Mouse (Mus musculus): Measurements from ENCODE around the gene Olfr78. TPM values are rescaled to one million over a fixed set of nuclear protein-coding genes. Genes with fewer than 3 reads are reported as not detected.
A peak's percentile ranks its signal among the peaks of the same experiment; 100 is the strongest.

The Olfr78 gene
- total RNA-seq (2015; ENCODE audit: low replicate concordance) (not detected in 2 replicates), total RNA-seq (2017; ENCODE audit: low replicate concordance) (not detected in 2 replicates)

DNA sequence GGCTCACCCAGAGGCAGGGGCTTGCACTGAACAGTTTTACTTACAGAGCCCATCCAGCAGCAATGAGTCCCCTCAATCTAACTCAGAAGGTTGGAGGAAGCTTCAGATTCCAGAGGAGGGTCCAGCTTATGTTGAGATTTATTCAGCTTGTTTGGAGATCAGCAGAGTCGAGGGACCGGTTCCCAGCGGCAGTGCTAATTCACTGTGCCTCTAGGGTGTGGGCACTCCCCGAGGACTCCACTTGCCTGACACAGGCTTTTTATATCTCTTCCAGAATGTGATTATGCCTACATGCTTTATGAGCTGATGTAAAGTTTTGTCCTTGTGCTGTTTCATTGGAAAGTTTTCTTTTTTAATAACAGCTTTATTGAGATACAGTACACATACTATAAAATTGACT is at the start of gene Olfr78, which contains the start of gene Olfr560:
Gene Olfr78 (minus strand): TSS at position 206 of the 400 bp plus-strand sequence.
Gene Olfr560 (minus strand): TSS at position 101 of the 400 bp plus-strand sequence.
- no peak for ATAC-seq (replicated peaks; ENCODE audit: low FRiP score, poor library complexity, severe bottlenecking)

DNA sequence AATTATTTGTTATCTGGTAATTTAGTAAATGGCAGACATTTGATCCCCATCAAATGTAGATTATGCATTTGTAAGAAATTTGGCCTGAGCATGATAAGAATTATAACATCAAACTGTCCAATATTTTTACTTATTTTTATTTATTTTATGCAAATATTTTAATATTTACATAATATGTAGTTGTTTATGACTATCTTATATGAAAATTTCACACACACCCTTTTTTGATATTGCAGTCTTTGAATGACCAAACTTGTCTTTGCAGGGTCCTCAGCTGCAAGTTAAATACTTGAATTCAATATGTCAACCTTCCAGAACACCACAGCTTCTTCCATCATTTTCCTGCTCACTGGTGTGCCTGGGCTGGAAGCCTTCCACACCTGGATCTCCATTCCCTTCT is 43.9 kb upstream of the Olfr78 start, which contains the start of gene Olfr564:
Gene Olfr564 (plus strand): TSS at position 301 of the 400 bp plus-strand sequence.
- ATAC-seq (replicated peaks; ENCODE audit: low FRiP score, poor library complexity, severe bottlenecking) = no peak

DNA sequence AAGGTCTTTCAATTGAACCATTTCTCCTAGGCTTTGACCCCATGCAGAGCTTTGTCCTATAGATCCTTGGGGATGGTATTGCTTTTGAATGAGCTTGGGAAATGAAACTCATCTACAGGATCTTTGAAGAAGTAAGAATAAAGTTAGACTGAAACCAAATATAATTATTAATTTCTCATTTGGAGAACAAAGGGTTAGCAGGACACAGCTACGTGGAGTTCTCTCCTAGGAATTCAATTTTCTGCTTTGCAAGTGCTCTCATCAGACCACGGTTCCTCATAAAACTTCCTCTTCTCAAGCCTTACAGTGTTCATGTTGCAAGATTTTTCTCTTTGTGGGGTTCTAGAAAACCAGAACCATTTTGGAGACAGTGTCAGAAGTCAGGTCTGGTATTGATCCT is 11.7 kb upstream of the Olfr78 start, which contains the start of gene Olfr561:
Gene Olfr561 (plus strand): TSS at position 301 of the 400 bp plus-strand sequence.
- no peak for ATAC-seq (replicated peaks; ENCODE audit: low FRiP score, poor library complexity, severe bottlenecking)

DNA sequence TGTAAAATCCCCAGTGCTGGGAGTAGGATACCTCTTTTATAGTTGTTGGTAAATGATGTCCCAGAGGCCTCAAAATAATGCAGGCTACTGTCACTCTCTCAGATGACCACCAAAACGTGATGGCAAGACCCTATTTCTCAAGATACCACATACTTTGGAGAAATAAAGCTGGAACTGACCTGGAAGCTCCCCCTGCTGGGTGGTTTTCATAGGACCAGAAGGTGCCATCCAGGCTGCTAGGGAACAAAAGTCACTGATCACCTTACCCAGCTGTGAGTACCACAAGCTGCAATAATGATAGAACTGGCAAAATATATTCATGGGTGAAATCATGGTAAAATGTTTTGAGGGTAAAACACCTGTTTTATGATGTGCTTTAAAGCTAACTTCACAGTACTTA is 7.2 kb downstream of the Olfr78 start:
- no peak for ATAC-seq (replicated peaks; ENCODE audit: low FRiP score, poor library complexity, severe bottlenecking)

DNA sequence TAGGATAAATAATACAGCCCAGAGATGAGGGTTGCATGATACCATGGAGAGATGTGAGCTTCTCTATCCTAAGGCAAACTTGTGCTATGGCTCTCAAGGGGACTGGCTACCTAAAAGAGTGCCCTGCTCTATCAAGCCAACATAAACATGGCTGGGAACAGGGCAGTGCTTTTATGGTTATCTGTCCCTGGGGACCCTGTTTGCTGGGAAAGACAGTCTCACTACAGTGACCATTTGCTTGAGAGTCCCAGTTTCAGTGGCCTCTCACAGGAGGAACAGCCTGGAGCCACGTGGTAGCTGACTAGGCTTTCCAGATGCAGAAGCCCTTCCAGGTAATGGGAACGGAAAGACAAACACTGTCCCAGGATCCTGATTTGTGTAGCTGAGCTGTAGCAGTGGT is 21.6 kb downstream of the Olfr78 start:
- no peak for ATAC-seq (replicated peaks; ENCODE audit: low FRiP score, poor library complexity, severe bottlenecking)

DNA sequence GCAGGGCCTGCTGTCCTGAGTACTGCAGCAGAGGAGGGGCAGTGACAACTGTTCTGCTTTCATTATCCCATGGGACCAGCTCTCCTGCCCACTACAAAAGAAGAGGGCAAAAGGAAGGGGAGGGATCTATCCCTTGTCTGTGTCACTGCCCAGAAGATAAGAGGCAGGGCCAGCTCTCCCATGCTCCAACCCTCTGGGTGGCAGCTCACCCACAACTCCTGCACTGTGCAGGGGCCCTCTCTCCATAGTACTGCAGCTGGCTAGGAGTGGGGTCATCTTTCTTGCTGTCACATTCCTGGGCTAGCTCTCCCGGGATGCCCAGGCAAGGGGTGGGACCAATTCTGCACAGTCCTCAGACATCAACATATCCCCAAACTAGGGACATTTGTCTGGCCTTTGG is 25.5 kb downstream of the Olfr78 start:
- no peak for ATAC-seq (replicated peaks; ENCODE audit: low FRiP score, poor library complexity, severe bottlenecking)

DNA sequence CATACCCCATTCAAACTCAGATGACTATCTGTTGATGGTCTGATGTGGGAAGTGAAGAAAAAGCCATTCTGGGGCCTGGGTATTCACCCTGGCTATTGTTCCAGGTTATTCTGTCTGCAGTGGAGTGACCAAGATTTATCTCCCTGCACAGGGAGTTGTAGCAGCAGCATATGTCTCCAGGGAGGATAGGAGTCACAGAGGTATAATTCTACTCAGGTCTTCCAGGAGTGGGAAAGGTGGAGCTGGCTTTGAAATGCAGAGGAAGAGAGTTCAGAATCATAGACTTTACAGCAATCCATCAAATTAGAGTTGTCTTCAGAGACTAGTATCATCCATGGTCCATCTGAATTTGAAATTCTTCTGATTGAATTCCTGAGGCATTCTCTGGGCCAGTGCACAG is 31.9 kb downstream of the Olfr78 start, which contains the start of gene Olfr559:
Gene Olfr559 (minus strand): TSS at position 101 of the 400 bp plus-strand sequence.
- ATAC-seq (replicated peaks; ENCODE audit: low FRiP score, poor library complexity, severe bottlenecking) = no peak

DNA sequence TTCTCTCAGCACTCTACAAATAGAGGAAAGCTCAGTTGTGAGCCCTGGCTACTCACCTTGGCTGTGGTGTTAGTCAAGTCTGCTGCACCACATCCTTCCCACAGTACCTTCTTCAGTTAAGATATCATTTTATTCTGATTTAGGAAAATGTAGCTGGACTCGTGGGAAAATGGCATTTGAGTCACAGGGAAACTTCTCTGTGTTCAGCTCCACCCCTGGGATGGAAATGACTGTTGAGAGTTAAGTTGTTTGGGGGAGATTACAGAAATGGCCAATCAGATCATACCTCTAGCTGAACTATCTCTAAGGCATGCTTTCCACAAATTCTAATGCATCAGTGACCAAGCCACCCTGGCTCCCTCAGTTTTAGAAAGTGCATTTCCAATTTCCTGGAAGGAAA is 40.3 kb downstream of the Olfr78 start, which contains the start of gene Olfr33:
Gene Olfr33 (minus strand): TSS at position 101 of the 400 bp plus-strand sequence.
- no peak for ATAC-seq (replicated peaks; ENCODE audit: low FRiP score, poor library complexity, severe bottlenecking)

DNA sequence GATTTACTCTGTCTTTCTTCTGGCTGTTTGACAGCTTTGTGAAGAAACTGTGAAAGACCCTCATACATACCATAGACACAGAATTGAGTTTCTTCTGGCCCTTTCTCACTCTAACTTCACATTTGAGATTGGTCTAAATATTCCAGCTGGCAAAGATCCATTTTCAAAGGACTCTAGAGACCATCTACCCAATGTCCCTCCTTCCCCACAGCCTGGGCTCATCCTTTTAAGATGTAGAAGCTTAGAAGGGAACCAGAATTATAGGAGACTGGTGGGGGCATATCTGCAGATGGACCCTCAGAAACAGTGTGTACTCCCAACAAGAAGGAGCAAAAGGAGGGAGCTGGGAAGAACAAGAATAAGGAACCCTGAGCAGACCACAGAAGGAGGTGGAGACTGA is 57.4 kb downstream of the Olfr78 start, which contains the start of gene Olfr558:
Gene Olfr558 (plus strand): TSS at position 301 of the 400 bp plus-strand sequence.
- ATAC-seq (replicated peaks; ENCODE audit: low FRiP score, poor library complexity, severe bottlenecking) = no peak

DNA sequence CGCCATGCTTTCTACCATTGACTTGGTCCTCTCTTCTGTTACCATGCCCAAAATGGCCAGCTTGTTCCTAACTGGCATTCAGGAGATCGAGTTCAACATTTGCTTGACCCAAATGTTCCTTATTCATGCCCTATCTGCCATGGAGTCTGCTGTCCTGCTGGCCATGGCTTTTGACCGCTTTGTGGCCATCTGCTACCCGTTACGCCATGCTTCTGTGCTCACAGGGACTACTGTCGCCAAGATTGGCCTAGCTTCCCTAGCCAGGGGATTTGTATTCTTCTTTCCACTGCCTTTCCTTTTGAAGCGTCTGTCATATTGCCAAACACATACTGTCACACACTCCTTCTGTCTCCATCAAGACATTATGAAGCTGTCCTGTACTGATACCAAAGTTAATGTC is 60.8 kb downstream of the Olfr78 start:
- ATAC-seq (replicated peaks; ENCODE audit: low FRiP score, poor library complexity, severe bottlenecking) = no peak

DNA sequence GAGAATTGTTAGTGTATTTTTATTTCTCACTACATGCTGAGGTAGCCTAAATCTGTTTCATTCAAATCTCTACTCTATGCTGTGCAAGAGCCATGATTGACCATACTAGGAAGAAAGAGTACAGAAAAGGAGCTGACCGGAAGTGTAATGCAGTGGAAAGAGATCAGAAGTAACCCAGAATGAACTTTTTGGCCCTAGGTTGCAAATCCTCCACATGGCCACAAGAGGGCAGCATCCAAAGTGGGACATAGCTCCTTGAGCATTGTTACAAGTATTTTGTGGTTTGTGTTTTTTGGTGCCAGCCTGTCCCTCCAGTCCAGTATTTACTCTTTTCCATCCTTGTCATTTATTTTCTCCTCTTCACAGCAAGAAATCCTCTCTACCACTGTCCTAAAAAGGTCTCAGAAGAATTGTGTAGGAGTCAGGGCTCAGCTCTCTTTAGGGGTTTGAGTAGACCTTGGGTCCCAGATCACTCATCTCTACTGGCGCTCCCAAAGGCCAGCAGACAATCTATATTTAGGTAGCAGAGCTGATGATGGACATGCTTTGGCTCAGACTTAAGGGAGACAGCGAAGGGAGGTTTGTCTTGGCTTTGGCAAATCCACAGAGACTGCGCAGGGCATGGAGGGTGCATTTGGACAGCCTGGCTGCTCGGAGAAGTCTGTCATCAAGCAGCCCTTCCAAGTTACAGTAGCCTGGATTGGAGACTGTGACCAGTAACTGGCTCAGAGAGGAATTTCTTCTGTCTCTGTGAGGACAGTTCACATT is 63.7 kb downstream of the Olfr78 start, which contains the start of gene Olfr557:
Gene Olfr557 (plus strand): TSS at position 553 of the 768 bp plus-strand sequence.
- ATAC-seq (replicated peaks; ENCODE audit: low FRiP score, poor library complexity, severe bottlenecking) = 0 out of 2 replicates have a peak, but pooled peaks have one; percentile 74

Other genes with a start within 250 kb of the Olfr78 start
Only the 30 nearest of the 31 such genes appear.
- not detected in 2 replicates for gene Olfr547, start 224.7 kb downstream of the Olfr78 start, total RNA-seq (2015; ENCODE audit: low replicate concordance)
- gene Olfr547, start 224.7 kb downstream of the Olfr78 start, total RNA-seq (2017; ENCODE audit: low replicate concordance) = not detected in 2 replicates
- gene Olfr548-ps1, start 218.6 kb downstream of the Olfr78 start, total RNA-seq (2015; ENCODE audit: low replicate concordance) = not detected in 2 replicates
- gene Olfr548-ps1, start 218.6 kb downstream of the Olfr78 start, total RNA-seq (2017; ENCODE audit: low replicate concordance) = not detected in 2 replicates
- gene Olfr549, start 209.6 kb downstream of the Olfr78 start, total RNA-seq (2015; ENCODE audit: low replicate concordance) = not detected in 2 replicates
- gene Olfr549, start 209.6 kb downstream of the Olfr78 start, total RNA-seq (2017; ENCODE audit: low replicate concordance) = not detected in 2 replicates
- 6.9 and 25.9 TPM in 2 replicates for gene Trim21, start 194.0 kb downstream of the Olfr78 start, total RNA-seq (2015; ENCODE audit: low replicate concordance)
- gene Trim21, start 194.0 kb downstream of the Olfr78 start, total RNA-seq (2017; ENCODE audit: low replicate concordance) = 37.5 and 50.2 TPM in 2 replicates
- gene Olfr550, start 188.0 kb downstream of the Olfr78 start, total RNA-seq (2015; ENCODE audit: low replicate concordance) = not detected in 2 replicates
- gene Olfr550, start 188.0 kb downstream of the Olfr78 start, total RNA-seq (2017; ENCODE audit: low replicate concordance) = not detected in 2 replicates
- not detected in 2 replicates for gene Olfr551, start 167.6 kb downstream of the Olfr78 start, total RNA-seq (2015; ENCODE audit: low replicate concordance)
- gene Olfr551, start 167.6 kb downstream of the Olfr78 start, total RNA-seq (2017; ENCODE audit: low replicate concordance) = not detected in 2 replicates
- not detected in 2 replicates for gene Olfr552, start 161.7 kb downstream of the Olfr78 start, total RNA-seq (2015; ENCODE audit: low replicate concordance)
- not detected in 2 replicates for gene Olfr552, start 161.7 kb downstream of the Olfr78 start, total RNA-seq (2017; ENCODE audit: low replicate concordance)
- not detected in 2 replicates for gene Olfr553, start 141.3 kb downstream of the Olfr78 start, total RNA-seq (2015; ENCODE audit: low replicate concordance)
- gene Olfr553, start 141.3 kb downstream of the Olfr78 start, total RNA-seq (2017; ENCODE audit: low replicate concordance) = not detected in 2 replicates
- not detected in 2 replicates for gene Olfr554, start 121.0 kb downstream of the Olfr78 start, total RNA-seq (2015; ENCODE audit: low replicate concordance)
- gene Olfr554, start 121.0 kb downstream of the Olfr78 start, total RNA-seq (2017; ENCODE audit: low replicate concordance) = not detected in 2 replicates
- not detected in 2 replicates for gene Olfr555, start 100.6 kb downstream of the Olfr78 start, total RNA-seq (2015; ENCODE audit: low replicate concordance)
- gene Olfr555, start 100.6 kb downstream of the Olfr78 start, total RNA-seq (2017; ENCODE audit: low replicate concordance) = not detected in 2 replicates
- not detected in 2 replicates for gene Olfr556, start 94.6 kb downstream of the Olfr78 start, total RNA-seq (2015; ENCODE audit: low replicate concordance)
- not detected in 2 replicates for gene Olfr556, start 94.6 kb downstream of the Olfr78 start, total RNA-seq (2017; ENCODE audit: low replicate concordance)
- gene Trim68, start 72.1 kb downstream of the Olfr78 start, total RNA-seq (2015; ENCODE audit: low replicate concordance) = not detected in 2 replicates
- 0.51 TPM in 1 of 2 replicates, not detected in the other for gene Trim68, start 72.1 kb downstream of the Olfr78 start, total RNA-seq (2017; ENCODE audit: low replicate concordance)
- not detected in 2 replicates for gene Olfr557, start 63.6 kb downstream of the Olfr78 start, total RNA-seq (2015; ENCODE audit: low replicate concordance)
- gene Olfr557, start 63.6 kb downstream of the Olfr78 start, total RNA-seq (2017; ENCODE audit: low replicate concordance) = not detected in 2 replicates
- not detected in 2 replicates for gene Olfr558, start 57.3 kb downstream of the Olfr78 start, total RNA-seq (2015; ENCODE audit: low replicate concordance)
- gene Olfr558, start 57.3 kb downstream of the Olfr78 start, total RNA-seq (2017; ENCODE audit: low replicate concordance) = not detected in 2 replicates
- gene Olfr33, start 40.4 kb downstream of the Olfr78 start, total RNA-seq (2015; ENCODE audit: low replicate concordance) = not detected in 2 replicates
- not detected in 2 replicates for gene Olfr33, start 40.4 kb downstream of the Olfr78 start, total RNA-seq (2017; ENCODE audit: low replicate concordance)
- not detected in 2 replicates for gene Olfr559, start 32.0 kb downstream of the Olfr78 start, total RNA-seq (2015; ENCODE audit: low replicate concordance)
- not detected in 2 replicates for gene Olfr559, start 32.0 kb downstream of the Olfr78 start, total RNA-seq (2017; ENCODE audit: low replicate concordance)
- gene Olfr560, start 105 bp downstream of the Olfr78 start, total RNA-seq (2015; ENCODE audit: low replicate concordance) = not detected in 2 replicates
- not detected in 2 replicates for gene Olfr560, start 105 bp downstream of the Olfr78 start, total RNA-seq (2017; ENCODE audit: low replicate concordance)
- gene Olfr561, start 11.8 kb upstream of the Olfr78 start, total RNA-seq (2015; ENCODE audit: low replicate concordance) = not detected in 2 replicates
- gene Olfr561, start 11.8 kb upstream of the Olfr78 start, total RNA-seq (2017; ENCODE audit: low replicate concordance) = not detected in 2 replicates
- gene Olfr564, start 44.0 kb upstream of the Olfr78 start, total RNA-seq (2015; ENCODE audit: low replicate concordance) = not detected in 2 replicates
- not detected in 2 replicates for gene Olfr564, start 44.0 kb upstream of the Olfr78 start, total RNA-seq (2017; ENCODE audit: low replicate concordance)
- gene Olfr566, start 99.3 kb upstream of the Olfr78 start, total RNA-seq (2015; ENCODE audit: low replicate concordance) = not detected in 2 replicates
- gene Olfr566, start 99.3 kb upstream of the Olfr78 start, total RNA-seq (2017; ENCODE audit: low replicate concordance) = 0.77 TPM in 1 of 2 replicates, not detected in the other
- not detected in 2 replicates for gene Olfr568, start 117.7 kb upstream of the Olfr78 start, total RNA-seq (2015; ENCODE audit: low replicate concordance)
- not detected in 2 replicates for gene Olfr568, start 117.7 kb upstream of the Olfr78 start, total RNA-seq (2017; ENCODE audit: low replicate concordance)
- not detected in 2 replicates for gene Olfr569, start 131.4 kb upstream of the Olfr78 start, total RNA-seq (2015; ENCODE audit: low replicate concordance)
- not detected in 2 replicates for gene Olfr569, start 131.4 kb upstream of the Olfr78 start, total RNA-seq (2017; ENCODE audit: low replicate concordance)
- not detected in 2 replicates for gene Olfr570, start 135.1 kb upstream of the Olfr78 start, total RNA-seq (2015; ENCODE audit: low replicate concordance)
- gene Olfr570, start 135.1 kb upstream of the Olfr78 start, total RNA-seq (2017; ENCODE audit: low replicate concordance) = not detected in 2 replicates
- not detected in 2 replicates for gene Olfr571, start 158.1 kb upstream of the Olfr78 start, total RNA-seq (2015; ENCODE audit: low replicate concordance)
- not detected in 2 replicates for gene Olfr571, start 158.1 kb upstream of the Olfr78 start, total RNA-seq (2017; ENCODE audit: low replicate concordance)
- gene Olfr572, start 164.9 kb upstream of the Olfr78 start, total RNA-seq (2015; ENCODE audit: low replicate concordance) = not detected in 2 replicates
- gene Olfr572, start 164.9 kb upstream of the Olfr78 start, total RNA-seq (2017; ENCODE audit: low replicate concordance) = not detected in 2 replicates
- not detected in 2 replicates for gene Olfr573-ps1, start 183.1 kb upstream of the Olfr78 start, total RNA-seq (2015; ENCODE audit: low replicate concordance)
- gene Olfr573-ps1, start 183.1 kb upstream of the Olfr78 start, total RNA-seq (2017; ENCODE audit: low replicate concordance) = not detected in 2 replicates
- not detected in 2 replicates for gene Olfr574, start 189.0 kb upstream of the Olfr78 start, total RNA-seq (2015; ENCODE audit: low replicate concordance)
- not detected in 2 replicates for gene Olfr574, start 189.0 kb upstream of the Olfr78 start, total RNA-seq (2017; ENCODE audit: low replicate concordance)
- gene Olfr575, start 199.3 kb upstream of the Olfr78 start, total RNA-seq (2015; ENCODE audit: low replicate concordance) = not detected in 2 replicates
- gene Olfr575, start 199.3 kb upstream of the Olfr78 start, total RNA-seq (2017; ENCODE audit: low replicate concordance) = not detected in 2 replicates
- not detected in 2 replicates for gene Olfr576, start 203.2 kb upstream of the Olfr78 start, total RNA-seq (2015; ENCODE audit: low replicate concordance)
- gene Olfr576, start 203.2 kb upstream of the Olfr78 start, total RNA-seq (2017; ENCODE audit: low replicate concordance) = 0.43 TPM in 1 of 2 replicates, not detected in the other
- not detected in 2 replicates for gene Olfr577, start 216.5 kb upstream of the Olfr78 start, total RNA-seq (2015; ENCODE audit: low replicate concordance)
- gene Olfr577, start 216.5 kb upstream of the Olfr78 start, total RNA-seq (2017; ENCODE audit: low replicate concordance) = not detected in 2 replicates